Mouse (Mus musculus): ENCODE results near the gene B430305J03Rik. TPM values are rescaled to one million over a fixed set of nuclear protein-coding genes. Genes with fewer than 3 reads are reported as not detected.

B430305J03Rik gene
- polyA plus RNA-seq, 1 experiment: 0.58 TPM

- H3K4me1 ChIP-seq (replicated peaks; ENCODE audit: control insufficient read depth, insufficient read depth, low read length): no peaks in the 10 kb centered on the region
- WGBS: 68% methylated on average over 3 of the region's 3 CpGs
- no peak overlapping the region for H3K4me3 ChIP-seq (ENCODE audit: control insufficient read depth, insufficient read depth, low read length)
- no peak for DNase-seq
- H3K27me3 ChIP-seq (ENCODE audit: control insufficient read depth, insufficient read depth, low read length): no peaks in the 10 kb centered on the region
- no peaks in the 10 kb centered on the region for H3K36me3 ChIP-seq (ENCODE audit: control insufficient read depth, insufficient read depth, low read length)
- no peak overlapping the region for H3K27ac ChIP-seq (ENCODE audit: control insufficient read depth, insufficient read depth, low read length)
- TF ChIP-seq CTCF (IDR thresholded peaks at IDR 0.05; ENCODE audit: borderline replicate concordance, control insufficient read depth, extremely low read depth, insufficient read depth, low read length, poor library complexity): no peak
- no peak for TF ChIP-seq POLR2A (IDR thresholded peaks at IDR 0.05; ENCODE audit: control insufficient read depth, extremely low read depth, insufficient read depth, low read length, poor library complexity)
Observed at GRCm38 (mm10) chr3:61393520-61393919, 27.8 kb upstream of the B430305J03Rik start.

GRCm38 (mm10) chr3:61392881-61393280 is 27.1 kb upstream of the B430305J03Rik start:
- Histone ChIP-seq H3K27me3 (ENCODE audit: control insufficient read depth, insufficient read depth, low read length) (no peaks in the 10 kb centered on the region), H3K27ac (ENCODE audit: control insufficient read depth, insufficient read depth, low read length) (no peak overlapping the region), H3K4me3 (ENCODE audit: control insufficient read depth, insufficient read depth, low read length) (no peak overlapping the region), H3K36me3 (ENCODE audit: control insufficient read depth, insufficient read depth, low read length) (no peaks in the 10 kb centered on the region), H3K4me1 (replicated peaks; ENCODE audit: control insufficient read depth, insufficient read depth, low read length) (no peaks in the 10 kb centered on the region)
- TF ChIP-seq CTCF (IDR thresholded peaks at IDR 0.05; ENCODE audit: borderline replicate concordance, control insufficient read depth, extremely low read depth, insufficient read depth, low read length, poor library complexity): no peak
- no peak for TF ChIP-seq POLR2A (IDR thresholded peaks at IDR 0.05; ENCODE audit: control insufficient read depth, extremely low read depth, insufficient read depth, low read length, poor library complexity)
- 98% methylated on average over 1 of the region's 1 CpGs for WGBS
- DNase-seq: no peak

- no peak overlapping the region for H3K4me3 ChIP-seq (ENCODE audit: control insufficient read depth, insufficient read depth, low read length)
- H3K36me3 ChIP-seq (ENCODE audit: control insufficient read depth, insufficient read depth, low read length): no peaks in the 10 kb centered on the region
- 92% methylated on average over 4 of the region's 4 CpGs for WGBS
- no peak overlapping the region for H3K27ac ChIP-seq (ENCODE audit: control insufficient read depth, insufficient read depth, low read length)
- H3K27me3 ChIP-seq (ENCODE audit: control insufficient read depth, insufficient read depth, low read length): no peaks in the 10 kb centered on the region
- no peaks in the 10 kb centered on the region for H3K4me1 ChIP-seq (replicated peaks; ENCODE audit: control insufficient read depth, insufficient read depth, low read length)
- no peak for TF ChIP-seq POLR2A (IDR thresholded peaks at IDR 0.05; ENCODE audit: control insufficient read depth, extremely low read depth, insufficient read depth, low read length, poor library complexity)
- no peak for TF ChIP-seq CTCF (IDR thresholded peaks at IDR 0.05; ENCODE audit: borderline replicate concordance, control insufficient read depth, extremely low read depth, insufficient read depth, low read length, poor library complexity)
- no peak for DNase-seq
Observed at GRCm38 (mm10) chr3:61391564-61391963, 25.8 kb upstream of the B430305J03Rik start.

GRCm38 (mm10) chr3:61386368-61386767 is 20.6 kb upstream of the B430305J03Rik start:
- TF ChIP-seq POLR2A (IDR thresholded peaks at IDR 0.05; ENCODE audit: control insufficient read depth, extremely low read depth, insufficient read depth, low read length, poor library complexity) (no peak), CTCF (IDR thresholded peaks at IDR 0.05; ENCODE audit: borderline replicate concordance, control insufficient read depth, extremely low read depth, insufficient read depth, low read length, poor library complexity) (no peak)
- 91% methylated on average over 4 of the region's 4 CpGs for WGBS
- no peaks in the 10 kb centered on the region for H3K36me3 ChIP-seq (ENCODE audit: control insufficient read depth, insufficient read depth, low read length)

GRCm38 (mm10) chr3:61376001-61376400 is 10.2 kb upstream of the B430305J03Rik start:
- no peaks in the 10 kb centered on the region for H3K27me3 ChIP-seq (ENCODE audit: control insufficient read depth, insufficient read depth, low read length)
- no peak for DNase-seq
- no peak overlapping the region for H3K4me3 ChIP-seq (ENCODE audit: control insufficient read depth, insufficient read depth, low read length)
- TF ChIP-seq CTCF (IDR thresholded peaks at IDR 0.05; ENCODE audit: borderline replicate concordance, control insufficient read depth, extremely low read depth, insufficient read depth, low read length, poor library complexity) (no peak), POLR2A (IDR thresholded peaks at IDR 0.05; ENCODE audit: control insufficient read depth, extremely low read depth, insufficient read depth, low read length, poor library complexity) (no peak)
- no peaks in the 10 kb centered on the region for H3K36me3 ChIP-seq (ENCODE audit: control insufficient read depth, insufficient read depth, low read length)
- 93% methylated on average over 8 of the region's 8 CpGs for WGBS
- H3K27ac ChIP-seq (ENCODE audit: control insufficient read depth, insufficient read depth, low read length): no peak overlapping the region
- no peaks in the 10 kb centered on the region for H3K4me1 ChIP-seq (replicated peaks; ENCODE audit: control insufficient read depth, insufficient read depth, low read length)

More at GRCm38 (mm10) chr3:61386368-61386767, 20.6 kb upstream of the B430305J03Rik start:
- DNase-seq: no peak
- Histone ChIP-seq H3K27me3 (ENCODE audit: control insufficient read depth, insufficient read depth, low read length) (no peaks in the 10 kb centered on the region), H3K4me3 (ENCODE audit: control insufficient read depth, insufficient read depth, low read length) (no peak overlapping the region), H3K27ac (ENCODE audit: control insufficient read depth, insufficient read depth, low read length) (no peak overlapping the region), H3K4me1 (replicated peaks; ENCODE audit: control insufficient read depth, insufficient read depth, low read length) (no peaks in the 10 kb centered on the region)

GRCm38 (mm10) chr3:61368446-61368845 is 2.7 kb upstream of the B430305J03Rik start:
- Histone ChIP-seq H3K27me3 (ENCODE audit: control insufficient read depth, insufficient read depth, low read length) (no peaks in the 10 kb centered on the region), H3K4me1 (replicated peaks; ENCODE audit: control insufficient read depth, insufficient read depth, low read length) (peaks cover 2% of the 10 kb centered on the region), H3K27ac (ENCODE audit: control insufficient read depth, insufficient read depth, low read length) (no peak overlapping the region), H3K36me3 (ENCODE audit: control insufficient read depth, insufficient read depth, low read length) (no peaks in the 10 kb centered on the region), H3K4me3 (ENCODE audit: control insufficient read depth, insufficient read depth, low read length) (no peak overlapping the region)
- DNase-seq: no peak
- TF ChIP-seq POLR2A (IDR thresholded peaks at IDR 0.05; ENCODE audit: control insufficient read depth, extremely low read depth, insufficient read depth, low read length, poor library complexity): no peak
- TF ChIP-seq CTCF (IDR thresholded peaks at IDR 0.05; ENCODE audit: borderline replicate concordance, control insufficient read depth, extremely low read depth, insufficient read depth, low read length, poor library complexity): no peak
- 100% methylated on average over 1 of the region's 1 CpGs for WGBS

All from thymus, adult 2 months (tissue).